Mouse (Mus musculus) C2C12 (cell line): ENCODE measurements around the gene C1s1.
A peak's percentile ranks its signal among the peaks of the same experiment; 100 is the strongest.

Experiments
- CTCF ChIP-seq: IDR thresholded peaks from one replicate; pipeline ENCODE4 v1.5.1; 2011; ENCODE audit not compliant: control insufficient read depth, insufficient read depth, insufficient read length
- MAX ChIP-seq: IDR thresholded peaks from one replicate; pipeline ENCODE4 v1.6.1; 2011; ENCODE audit warnings: mild to moderate bottlenecking, control low read depth
- MYOD1 ChIP-seq: IDR thresholded peaks from one replicate; pipeline ENCODE4 v1.6.1; 2011; ENCODE audit warnings: low read depth; ENCODE audit not compliant: control insufficient read depth, insufficient read length
- USF1 ChIP-seq: IDR thresholded peaks from one replicate; pipeline ENCODE4 v1.6.1; 2011; ENCODE audit warnings: low read depth, mild to moderate bottlenecking, control low read depth, moderate library complexity

DNA sequence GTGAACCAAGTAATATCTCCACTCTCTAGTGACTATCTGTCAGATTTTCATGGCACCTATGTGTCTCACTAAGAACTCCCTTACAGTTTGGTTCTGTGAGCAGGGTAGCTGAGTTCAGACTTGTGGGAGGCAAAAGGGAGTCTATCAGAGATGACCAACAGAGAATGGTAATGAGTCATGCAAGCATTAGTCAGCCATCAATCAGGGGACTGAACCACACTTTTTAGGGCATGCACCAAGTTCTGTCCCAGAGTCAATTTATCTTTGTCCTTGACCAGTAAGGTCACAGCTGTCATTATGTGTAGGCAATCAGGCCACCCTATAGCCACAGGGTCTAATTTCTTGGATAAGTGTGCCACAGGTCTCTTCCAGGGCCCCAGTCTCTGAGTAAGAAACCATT is 46.6 kb upstream of the C1s1 start:
- no peak for TF ChIP-seq CTCF
- TF ChIP-seq MAX: no peak
- peak; percentile 37 for TF ChIP-seq MYOD1
- TF ChIP-seq USF1: no peak
